Mouse (Mus musculus) midbrain, embryonic 16.5 days (tissue): Measurements from ENCODE around the gene Smad1. TPM values are rescaled to one million over a fixed set of nuclear protein-coding genes. Genes with fewer than 3 reads are reported as not detected.

ENCODE experiments used
- ATAC-seq: fragments of 200-750 bp; cut with Nextera tagmentation; 2 replicates; pipeline ENCODE4 v1.8.0; 2017; ENCODE audit warnings: moderate TSS enrichment
- H3K27ac ChIP-seq: fragments of 300-500 bp; sonication (generic); 2 replicates; pipeline ENCODE4 v1.5.1; 2014; ENCODE audit warnings: mild to moderate bottlenecking, low read length, mixed read lengths
- H3K27me3 ChIP-seq: fragments of 300-500 bp; sonication (generic); 2 replicates; pipeline ENCODE4 v1.6.1; 2014; ENCODE audit warnings: low read depth, low read length, mixed read lengths; ENCODE audit not compliant: control insufficient read depth, insufficient read depth
- H3K36me3 ChIP-seq: fragments of 300-500 bp; sonication (generic); 2 replicates; pipeline ENCODE4 v1.6.1; 2014; ENCODE audit warnings: mild to moderate bottlenecking, low read length, moderate library complexity, mixed read lengths; ENCODE audit not compliant: control insufficient read depth, insufficient read depth
- H3K4me1 ChIP-seq: fragments of 300-500 bp; sonication (generic); 2 replicates; pipeline ENCODE4 v1.6.1; 2014; ENCODE audit warnings: mild to moderate bottlenecking, low read length, mixed read lengths; ENCODE audit not compliant: control insufficient read depth, insufficient read depth
- H3K4me2 ChIP-seq: fragments of 300-500 bp; sonication (generic); 2 replicates; pipeline ENCODE4 v1.6.1; 2014; ENCODE audit warnings: mild to moderate bottlenecking, low read length, mixed read lengths
- H3K4me3 ChIP-seq: fragments of 300-500 bp; sonication (generic); 2 replicates; pipeline ENCODE4 v1.5.1; 2014; ENCODE audit warnings: low read depth, mild to moderate bottlenecking, low read length, moderate library complexity, mixed read lengths
- H3K9ac ChIP-seq: fragments of 300-500 bp; sonication (generic); 2 replicates; pipeline ENCODE4 v1.6.1; 2014; ENCODE audit warnings: low read depth, low read length, mixed read lengths
- H3K9me3 ChIP-seq: fragments of 300-500 bp; sonication (generic); replicated peaks from 2 replicates; pipeline ENCODE4 v1.6.1; 2014; ENCODE audit warnings: mild to moderate bottlenecking, low read length, mixed read lengths; ENCODE audit not compliant: control insufficient read depth, poor library complexity, severe bottlenecking
- WGBS: fragments of 180-500 bp; shearing (Covaris S2); extraction: QIAGEN DNeasy Blood & Tissue Kit; methylation state at CpG from one replicate; pipeline ENCODE4 v1.1.7; 2014; 5-methylcytosine and 5-hydroxymethylcytosine counted together
- polyA plus RNA-seq: library from polyadenylated mRNA; unstranded; fragments of >200 nt; fragmentation: Nextera tagmentation; extraction: Ambion mirVana; gene quantifications from 2 replicates; pipeline ENCODE4 v1.2.1, GENCODE M21; 2015

The Smad1 gene
- polyA plus RNA-seq, 1 experiment from 2014 or later = 58.7 TPM

DNA sequence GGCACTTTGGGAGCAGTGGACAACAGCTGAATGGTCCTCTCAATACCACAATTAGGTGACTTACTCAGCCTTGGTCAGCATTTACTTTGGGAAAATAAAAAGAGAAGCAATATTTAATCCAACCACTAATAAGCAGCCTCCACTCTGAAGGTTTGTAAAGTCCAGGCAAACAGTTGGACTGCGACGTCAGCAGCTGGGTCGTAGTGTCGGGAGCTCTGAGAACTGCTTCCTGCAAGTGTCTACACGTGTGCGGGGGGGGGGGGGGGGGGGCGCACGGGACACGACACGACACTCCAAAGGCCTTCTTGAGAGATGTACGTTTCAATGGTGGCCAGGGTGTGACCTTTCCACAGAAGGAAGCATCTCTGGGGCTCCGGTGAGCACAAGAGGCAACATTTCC lies 32.0 kb downstream of the Smad1 start:
- H3K27me3 ChIP-seq = no peaks in the 10 kb centered on the region
- 81% methylated on average over 11 of the region's 12 CpGs for WGBS
- no peak overlapping the region for H3K27ac ChIP-seq
- no peaks in the 10 kb centered on the region for H3K9me3 ChIP-seq
- H3K4me1 ChIP-seq = peaks cover 3% of the 10 kb centered on the region; the same call in 1 of the 2 replicates
- H3K4me2 ChIP-seq = no peak overlapping the region
- no peak for ATAC-seq
- peaks cover 17% of the 10 kb centered on the region for H3K36me3 ChIP-seq
- H3K9ac ChIP-seq = no peak overlapping the region
- no peak overlapping the region for H3K4me3 ChIP-seq

DNA sequence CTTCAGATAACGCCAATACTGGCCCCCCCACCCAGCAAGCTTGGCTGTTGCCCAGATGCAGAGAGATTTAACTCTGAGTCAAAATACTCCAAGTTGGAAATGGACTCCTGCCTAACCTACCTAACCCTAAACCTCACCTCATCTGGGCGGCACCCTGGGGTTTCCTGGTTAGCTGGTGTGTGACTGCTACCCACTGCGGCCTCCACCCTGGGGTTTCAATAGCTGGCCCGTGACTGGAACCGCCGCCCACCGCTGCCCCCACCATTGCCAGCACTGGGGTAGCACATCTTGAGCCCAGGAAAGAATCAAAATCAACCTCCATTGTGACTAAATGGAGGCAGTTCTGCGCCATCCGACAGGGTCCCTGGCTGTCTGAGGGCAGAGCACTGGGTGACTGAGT lies 33.1 kb downstream of the Smad1 start:
- 93% methylated on average over 9 of the region's 9 CpGs for WGBS
- no peak overlapping the region for H3K9ac ChIP-seq
- no peak overlapping the region for H3K4me3 ChIP-seq
- no peaks in the 10 kb centered on the region for H3K9me3 ChIP-seq
- H3K27ac ChIP-seq = no peak overlapping the region
- peaks cover 9% of the 10 kb centered on the region; the same call in 1 of the 2 replicates for H3K36me3 ChIP-seq
- no peak overlapping the region for H3K4me2 ChIP-seq
- H3K4me1 ChIP-seq = peaks cover 3% of the 10 kb centered on the region
- no peaks in the 10 kb centered on the region for H3K27me3 ChIP-seq
- no peak for ATAC-seq

DNA sequence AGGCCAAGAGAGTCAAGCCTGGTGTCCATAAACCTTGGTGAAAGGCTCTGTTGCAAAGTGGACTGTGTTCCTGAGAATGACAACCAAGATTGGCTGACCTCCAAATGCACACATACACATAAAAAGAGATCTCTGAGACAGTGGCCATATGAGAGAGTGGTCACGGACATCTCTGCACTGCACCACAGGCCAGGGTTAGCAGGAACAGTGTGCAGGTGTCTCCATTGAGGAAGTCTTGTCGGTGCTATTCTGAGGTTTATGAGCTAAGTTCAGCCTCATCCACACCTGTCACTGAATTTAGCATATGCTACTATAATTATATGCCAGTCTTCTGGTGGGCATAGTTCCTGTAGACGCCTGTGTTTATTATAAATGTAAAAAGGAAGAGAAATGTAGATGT lies 33.6 kb downstream of the Smad1 start:
- Histone ChIP-seq H3K4me1 (peaks cover 8% of the 10 kb centered on the region), H3K9ac (no peak overlapping the region), H3K36me3 (peaks cover 9% of the 10 kb centered on the region; the same call in 1 of the 2 replicates), H3K27ac (no peak overlapping the region), H3K4me3 (no peak overlapping the region), H3K9me3 (no peaks in the 10 kb centered on the region), H3K4me2 (no peak overlapping the region), H3K27me3 (no peaks in the 10 kb centered on the region)
- no peak for ATAC-seq
- WGBS = 90% methylated on average over 3 of the region's 3 CpGs

DNA sequence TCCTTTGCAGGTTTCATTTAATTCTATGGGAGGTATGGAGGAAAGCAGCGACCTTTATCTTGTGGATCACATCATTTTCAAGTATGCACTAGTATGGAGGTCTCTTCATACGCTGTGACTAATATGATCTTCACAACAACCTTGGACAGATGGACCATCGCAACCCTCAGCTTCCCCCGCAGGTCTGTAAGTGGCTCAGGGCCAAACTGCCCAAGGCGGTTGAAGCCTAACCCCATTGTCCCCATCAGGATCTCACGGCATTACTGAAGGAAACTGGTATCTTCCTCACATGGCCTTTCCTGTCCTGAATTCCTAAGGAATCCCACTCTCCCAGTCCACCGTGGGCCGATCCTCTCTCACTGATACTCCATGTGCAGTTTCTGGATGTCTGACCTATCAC lies 34.5 kb downstream of the Smad1 start:
- no peak for ATAC-seq
- Histone ChIP-seq H3K9ac (no peak overlapping the region), H3K9me3 (no peaks in the 10 kb centered on the region), H3K27ac (no peak overlapping the region), H3K4me2 (no peak overlapping the region), H3K4me3 (no peak overlapping the region), H3K36me3 (peaks cover 5% of the 10 kb centered on the region; the same call in 1 of the 2 replicates), H3K27me3 (no peaks in the 10 kb centered on the region), H3K4me1 (peaks cover 8% of the 10 kb centered on the region)
- 86% methylated on average over 8 of the region's 8 CpGs for WGBS

DNA sequence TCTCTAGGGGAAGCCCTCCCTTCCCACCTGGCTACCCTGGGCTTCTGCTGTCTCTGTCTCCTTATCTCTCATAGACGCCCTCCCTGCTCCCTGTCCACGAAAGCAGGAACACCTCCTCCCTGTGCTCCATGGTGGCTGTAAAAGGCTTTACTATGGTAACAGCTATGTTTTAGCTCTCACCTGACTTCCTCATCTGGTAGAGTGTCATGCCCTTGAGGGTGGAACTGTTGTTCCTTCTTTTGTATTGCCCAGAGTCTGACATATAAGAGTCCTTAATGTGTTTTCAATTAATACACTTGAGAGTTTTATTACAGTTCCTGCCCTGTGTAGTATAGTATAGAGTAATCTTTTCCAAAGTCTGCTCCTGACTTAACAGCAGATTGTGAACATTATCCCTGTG lies 36.9 kb downstream of the Smad1 start:
- ATAC-seq = no peak
- no peak overlapping the region for H3K27ac ChIP-seq
- 0 out of 2 replicates have a peak, but pooled peaks cover 2% of the 10 kb centered on the region for H3K36me3 ChIP-seq
- H3K9me3 ChIP-seq = no peaks in the 10 kb centered on the region
- H3K4me1 ChIP-seq = peaks cover 8% of the 10 kb centered on the region
- H3K9ac ChIP-seq = no peak overlapping the region
- 90% methylated on average over 2 of the region's 2 CpGs for WGBS
- H3K4me3 ChIP-seq = no peak overlapping the region
- H3K27me3 ChIP-seq = no peaks in the 10 kb centered on the region
- H3K4me2 ChIP-seq = no peak overlapping the region

DNA sequence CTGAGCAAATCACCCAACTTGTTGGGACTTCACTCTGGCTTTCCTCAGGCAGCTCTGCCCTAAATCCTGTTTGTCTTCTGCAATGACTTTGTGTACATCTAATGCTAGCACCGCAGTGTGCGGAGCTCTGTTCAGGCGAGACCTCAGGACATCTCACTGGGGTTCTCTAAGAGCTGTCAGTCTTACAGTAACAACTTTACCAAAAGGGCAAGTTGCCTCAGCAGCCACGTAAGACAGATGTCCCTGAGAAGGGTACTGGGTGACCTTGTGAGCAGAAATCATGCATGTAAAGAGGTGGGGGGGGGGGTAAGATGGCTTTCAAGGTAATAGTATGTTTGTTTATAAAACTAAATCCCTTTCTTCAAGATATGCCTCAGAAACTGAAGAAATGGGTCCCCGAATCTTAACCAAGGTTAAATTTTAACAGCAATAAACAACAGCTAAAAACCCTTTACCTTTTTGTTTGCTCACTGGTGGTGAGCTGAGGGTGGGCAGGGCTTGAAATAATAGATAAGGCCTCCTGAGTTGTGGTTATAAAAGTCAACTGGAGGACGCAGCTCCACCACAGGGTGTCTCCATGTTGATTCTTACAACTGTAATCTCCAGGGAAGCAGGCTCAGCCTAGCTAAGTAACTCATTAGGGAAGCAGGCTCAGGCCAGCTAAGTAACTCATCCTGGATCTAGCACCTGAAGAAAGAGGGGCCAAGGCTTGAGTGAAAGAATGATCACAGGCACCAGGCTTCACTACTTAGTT lies 38.4 kb downstream of the Smad1 start:
- Histone ChIP-seq H3K9ac (no peak overlapping the region), H3K36me3 (0 out of 2 replicates have a peak, but pooled peaks cover 2% of the 10 kb centered on the region), H3K27ac (no peak overlapping the region), H3K9me3 (no peaks in the 10 kb centered on the region), H3K27me3 (no peaks in the 10 kb centered on the region), H3K4me3 (no peak overlapping the region), H3K4me1 (peaks cover 11% of the 10 kb centered on the region), H3K4me2 (no peak overlapping the region)
- ATAC-seq = no peak
- WGBS = 69% methylated on average over 6 of the region's 6 CpGs

DNA sequence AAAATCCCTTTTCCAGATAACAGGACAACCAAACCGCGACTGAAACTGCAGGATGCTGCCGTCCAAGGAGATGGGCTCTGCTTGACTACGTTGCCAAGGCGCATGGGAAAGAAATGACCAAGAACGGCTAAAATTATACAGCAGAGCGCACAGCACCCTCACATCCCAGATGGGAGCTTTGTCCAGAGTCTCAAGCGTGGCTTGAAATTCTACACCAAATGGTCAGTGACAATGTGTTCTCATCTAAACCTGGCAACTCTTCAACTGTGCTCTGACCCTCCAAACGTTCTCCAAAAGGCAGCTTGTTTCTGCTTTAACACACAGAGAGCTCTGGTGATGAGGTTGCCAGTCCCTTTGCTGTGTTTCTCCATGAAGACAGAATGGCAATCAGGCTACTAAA lies 39.0 kb downstream of the Smad1 start:
- Histone ChIP-seq H3K4me3 (no peak overlapping the region), H3K9ac (no peak overlapping the region), H3K27me3 (no peaks in the 10 kb centered on the region), H3K4me1 (peaks cover 11% of the 10 kb centered on the region), H3K27ac (no peak overlapping the region), H3K9me3 (no peaks in the 10 kb centered on the region), H3K36me3 (0 out of 2 replicates have a peak, but pooled peaks cover 2% of the 10 kb centered on the region), H3K4me2 (no peak overlapping the region)
- 26% methylated on average over 9 of the region's 9 CpGs for WGBS
- ATAC-seq = no peak

DNA sequence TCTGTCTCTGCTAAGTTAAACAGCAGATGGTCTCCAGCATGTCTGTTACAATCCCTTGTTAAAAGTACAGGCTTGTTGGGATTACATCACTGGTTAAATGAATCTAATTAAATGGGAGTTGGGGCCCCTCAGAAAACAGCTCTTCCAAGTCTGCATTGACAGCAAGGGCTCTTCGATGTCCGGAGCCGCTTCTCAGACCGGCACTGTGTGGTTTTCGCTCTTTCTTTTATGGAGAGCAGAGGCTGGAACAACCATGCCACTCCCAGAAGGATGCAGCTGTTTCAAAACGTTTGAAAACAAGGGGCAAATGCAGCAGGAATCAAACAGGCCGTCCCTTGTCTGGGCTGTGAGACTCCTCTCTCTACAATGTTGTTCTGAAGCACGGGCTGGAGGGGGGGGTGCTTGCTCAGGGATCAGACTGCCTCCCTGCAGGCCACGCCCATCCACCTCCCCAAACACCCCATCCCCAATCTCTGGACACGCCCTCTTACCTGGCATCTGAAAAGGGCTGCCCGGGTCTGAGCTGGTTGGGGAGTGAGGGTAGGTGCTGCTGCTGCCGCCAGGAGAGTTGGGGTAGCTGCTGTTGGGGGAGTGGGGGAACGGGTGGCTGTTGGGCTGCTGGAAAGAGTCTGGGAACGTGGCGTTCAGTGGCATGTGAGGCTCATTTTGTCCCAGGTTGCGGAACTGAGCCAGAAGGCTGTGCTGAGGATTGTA lies 43.4 kb downstream of the Smad1 start:
- Histone ChIP-seq H3K27ac (no peak overlapping the region), H3K36me3 (0 out of 2 replicates have a peak, but pooled peaks cover 6% of the 10 kb centered on the region), H3K4me2 (no peak overlapping the region), H3K27me3 (no peaks in the 10 kb centered on the region), H3K4me1 (peaks cover 5% of the 10 kb centered on the region), H3K4me3 (no peak overlapping the region), H3K9me3 (no peaks in the 10 kb centered on the region), H3K9ac (peak overlapping the region; percentile 7)
- ATAC-seq = peak; percentile 24
- WGBS = 31% methylated on average over 16 of the region's 16 CpGs

DNA sequence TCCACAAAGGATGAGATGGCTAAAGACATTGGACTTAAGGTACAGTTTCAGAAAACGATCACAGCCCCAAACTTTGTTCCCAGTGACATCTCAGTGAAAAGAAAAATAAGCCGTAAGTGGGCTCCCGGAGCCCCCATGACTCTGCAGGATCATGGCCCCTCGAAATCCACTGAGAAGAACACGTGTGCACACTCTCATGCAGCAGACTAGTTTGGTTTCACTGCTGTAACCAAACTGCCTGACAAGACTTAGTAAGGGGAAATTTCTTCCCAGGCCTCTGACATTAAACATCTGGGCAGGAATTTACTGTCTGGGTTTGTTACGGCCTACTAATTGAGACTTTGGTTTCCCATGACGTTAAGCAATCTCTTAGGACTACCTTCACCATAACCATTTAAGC lies 45.3 kb downstream of the Smad1 start:
- whole genome bisulfite sequencing = 90% methylated on average over 7 of the region's 7 CpGs
- peaks cover 12% of the 10 kb centered on the region for H3K4me1 ChIP-seq
- H3K9ac ChIP-seq = no peak overlapping the region
- ATAC-seq = no peak
- H3K27ac ChIP-seq = no peak overlapping the region
- H3K9me3 ChIP-seq = no peaks in the 10 kb centered on the region
- H3K4me3 ChIP-seq = no peak overlapping the region
- H3K36me3 ChIP-seq = 0 out of 2 replicates have a peak, but pooled peaks cover 6% of the 10 kb centered on the region
- no peak overlapping the region for H3K4me2 ChIP-seq
- no peaks in the 10 kb centered on the region for H3K27me3 ChIP-seq
